Mouse (Mus musculus) olfactory bulb, adult 2 months (tissue): ENCODE results near the gene Ints13.

Experiments
- CTCF ChIP-seq: fragments of 200-500 bp; IDR thresholded peaks from 2 replicates; pipeline ENCODE4 v1.5.1; 2012; ENCODE audit warnings: low read depth, mild to moderate bottlenecking, low read length, moderate library complexity; ENCODE audit not compliant: insufficient read depth
- POLR2A ChIP-seq: fragments of 200-500 bp; IDR thresholded peaks from 2 replicates; pipeline ENCODE4 v1.6.1; 2012; ENCODE audit warnings: mild to moderate bottlenecking, low read depth, low read length, moderate library complexity; ENCODE audit not compliant: insufficient read depth

DNA sequence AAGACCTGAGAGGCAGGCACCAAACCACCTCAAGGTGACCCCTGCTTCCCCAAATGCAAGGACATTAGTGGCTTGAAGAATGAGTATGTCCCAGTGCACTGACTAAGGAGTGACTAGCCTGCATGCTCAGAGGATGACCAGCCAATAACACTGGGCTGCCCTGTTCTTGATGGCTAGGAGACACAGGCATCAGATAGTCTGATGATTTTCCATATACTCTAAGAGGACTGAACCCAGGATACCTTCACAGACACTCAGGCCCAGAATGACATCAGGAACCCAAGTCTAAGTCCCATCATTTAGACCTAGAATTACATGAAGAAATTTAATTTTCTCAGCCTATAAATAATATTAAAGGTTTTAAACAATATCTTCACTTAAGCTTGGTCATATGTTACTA lies 26.3 kb downstream of the Ints13 start:
- no peak for TF ChIP-seq POLR2A
- TF ChIP-seq CTCF: no peak
